Mouse (Mus musculus) bone marrow macrophage, adult 2 months (primary cell): ENCODE results near the gene Ndc1. TPM values are rescaled to one million over a fixed set of nuclear protein-coding genes. Genes with fewer than 3 reads are reported as not detected.
"Not testable (repeated sequence)": the region's sequence is repeated elsewhere in the genome, so short reads cannot be mapped to it uniquely, and the experiment has no call there.

Experiments
- H3K27ac ChIP-seq: 2 replicates; pipeline ENCODE4 v1.5.1; 2012; ENCODE audit warnings: low read depth, low read length; ENCODE audit not compliant: insufficient read depth
- H3K4me1 ChIP-seq: 2 replicates; pipeline ENCODE4 v1.6.1; 2012; ENCODE audit warnings: low read length; ENCODE audit not compliant: control insufficient read depth, insufficient read depth
- H3K4me3 ChIP-seq: 2 replicates; pipeline ENCODE4 v1.5.1; 2012; ENCODE audit warnings: mild to moderate bottlenecking, low read length, moderate library complexity; ENCODE audit not compliant: insufficient read depth
- CTCF ChIP-seq: IDR thresholded peaks from 2 replicates; pipeline ENCODE4 v1.5.1; 2012; ENCODE audit warnings: low read depth, mild to moderate bottlenecking, low read length, moderate library complexity
- POLR2A ChIP-seq: IDR thresholded peaks from 2 replicates; pipeline ENCODE4 v1.6.1; 2012; ENCODE audit warnings: mild to moderate bottlenecking, low read depth, low read length, borderline replicate concordance
- polyA plus RNA-seq: library from polyadenylated mRNA; stranded (reverse); fragments of >200 nt; gene quantifications from 2 replicates; pipeline ENCODE4 v1.2.4, GENCODE M21; 2012; ENCODE audit not compliant: missing spikeins, insufficient read depth, insufficient read length

The Ndc1 gene
- polyA plus RNA-seq, 1 experiment, result 19.2 TPM

DNA sequence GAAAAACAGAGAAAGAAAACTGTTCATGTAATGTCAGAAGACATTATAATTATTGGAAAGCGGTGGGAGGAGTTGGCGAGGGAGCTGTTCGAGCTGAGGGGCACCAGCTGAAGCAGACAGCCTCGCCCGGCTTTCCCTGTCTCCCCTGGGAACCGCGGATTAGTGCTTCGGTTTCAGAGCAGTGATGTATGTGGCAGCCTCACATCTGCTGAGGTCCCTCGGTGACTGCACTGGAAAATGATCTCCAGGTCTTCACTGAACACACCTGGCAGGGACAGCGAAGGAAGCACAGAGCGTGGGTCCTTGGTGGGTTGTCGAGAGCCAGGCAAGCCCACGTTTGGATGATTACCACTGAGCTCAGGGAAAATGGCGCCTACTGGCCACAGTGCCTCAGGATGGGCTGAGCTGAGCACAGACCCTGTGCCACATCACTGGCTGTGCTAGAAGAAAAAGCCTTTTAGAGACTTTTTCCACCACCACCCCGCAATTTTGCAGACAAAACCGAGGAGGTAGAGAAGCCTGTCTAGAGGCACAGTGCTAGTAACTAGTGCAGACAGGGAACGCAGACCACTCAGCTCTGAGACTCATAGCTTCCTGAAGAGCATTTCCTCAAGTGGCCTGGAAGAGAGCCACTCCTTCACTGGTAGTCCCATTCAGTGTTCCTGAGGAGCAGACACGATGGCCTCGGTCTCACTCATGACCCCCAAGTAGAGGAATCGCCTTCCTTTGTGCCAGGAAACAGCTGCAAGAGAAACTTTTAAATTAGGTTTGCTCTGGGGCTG lies 18.9 kb upstream of the Ndc1 start:
- no peak for TF ChIP-seq POLR2A
- TF ChIP-seq CTCF, result no peak
- Histone ChIP-seq H3K4me3 (no peak overlapping the region), H3K4me1 (no peaks in the 10 kb centered on the region), H3K27ac (no peak overlapping the region)

- Histone ChIP-seq H3K4me1 (no peaks in the 10 kb centered on the region), H3K4me3 (no peak overlapping the region), H3K27ac (no peak overlapping the region)
- TF ChIP-seq CTCF (no peak), POLR2A (no peak)
Measured at GRCm38 (mm10) chr4:107349311-107350008, 18.1 kb upstream of the Ndc1 start.

DNA sequence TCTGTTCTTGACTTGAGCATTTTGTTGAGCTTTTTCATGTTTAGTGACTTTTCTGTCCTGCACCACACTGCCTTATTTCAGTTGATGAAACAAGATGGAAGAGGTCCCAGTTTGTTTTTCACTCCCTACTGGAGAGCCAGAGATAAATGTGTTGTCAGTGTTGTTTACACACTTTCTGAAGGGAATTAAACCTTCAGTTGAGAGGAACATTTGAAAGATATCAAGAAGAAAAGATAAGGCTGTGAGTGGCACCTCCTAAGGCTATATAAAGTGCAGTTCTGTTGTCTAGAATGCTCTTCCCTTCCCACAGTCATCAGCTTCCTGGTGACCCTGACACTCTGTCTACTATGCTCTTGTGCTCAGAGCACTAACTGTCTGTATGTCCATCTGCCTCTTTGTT lies 16.2 kb upstream of the Ndc1 start:
- no peak overlapping the region for H3K27ac ChIP-seq
- TF ChIP-seq CTCF, result no peak
- TF ChIP-seq POLR2A, result no peak
- H3K4me1 ChIP-seq, result no peaks in the 10 kb centered on the region

DNA sequence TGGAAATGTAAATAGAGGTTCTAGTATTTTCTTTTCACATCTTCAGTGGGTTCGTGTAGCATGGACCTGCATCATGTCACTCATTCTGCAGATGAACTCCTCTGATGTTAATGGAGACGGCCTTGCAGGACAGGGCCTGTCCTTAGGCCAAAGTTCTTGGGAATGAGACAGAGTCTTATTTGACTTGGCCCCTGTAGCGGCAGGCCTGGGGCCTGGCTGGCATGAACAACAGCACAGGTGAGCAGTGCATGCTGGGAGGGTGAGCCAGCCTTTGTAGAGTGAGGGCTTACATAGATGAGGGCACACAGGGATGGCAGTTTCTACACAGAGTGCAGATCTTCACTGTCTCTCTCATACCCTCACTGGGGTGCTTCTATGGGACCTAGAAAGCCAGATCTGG lies 14.0 kb upstream of the Ndc1 start:
- H3K4me1 ChIP-seq, result no peaks in the 10 kb centered on the region
- TF ChIP-seq POLR2A, result no peak
- no peak for TF ChIP-seq CTCF
- H3K4me3 ChIP-seq, result no peak overlapping the region
- no peak overlapping the region for H3K27ac ChIP-seq

More for the DNA sequence above, 16.2 kb upstream of the Ndc1 start:
- no peak overlapping the region for H3K4me3 ChIP-seq

GRCm38 (mm10) chr4:107354126-107354525 lies 13.5 kb upstream of the Ndc1 start:
- Histone ChIP-seq H3K4me1 (no peaks in the 10 kb centered on the region), H3K27ac (no peak overlapping the region), H3K4me3 (no peak overlapping the region)
- no peak for TF ChIP-seq POLR2A

- H3K4me3 ChIP-seq, result no peak overlapping the region
- TF ChIP-seq CTCF (no peak), POLR2A (no peak)
- no peak overlapping the region for H3K27ac ChIP-seq
- H3K4me1 ChIP-seq, result no peaks in the 10 kb centered on the region
Measured at GRCm38 (mm10) chr4:107354543-107354942, 13.0 kb upstream of the Ndc1 start.

DNA sequence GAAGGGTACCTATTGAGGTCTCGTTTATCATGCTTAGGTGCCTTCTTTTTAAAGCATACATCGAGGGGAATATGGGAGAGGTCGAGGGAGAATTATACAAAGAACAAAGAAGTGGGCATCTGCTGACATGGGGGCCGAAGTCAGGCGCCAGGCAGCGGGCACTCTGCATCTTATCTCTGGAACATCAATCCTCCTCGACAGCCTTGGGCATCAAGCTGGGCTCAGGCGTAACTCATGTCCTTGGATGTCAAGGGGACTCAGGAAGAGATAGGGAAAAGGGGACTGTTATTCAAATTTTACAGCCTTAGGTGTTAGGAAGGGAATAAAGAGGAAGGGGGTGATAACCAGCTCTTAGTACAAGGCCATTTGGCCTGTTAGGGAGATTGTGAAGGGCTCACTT lies 10.4 kb upstream of the Ndc1 start:
- H3K4me3 ChIP-seq, H3K27ac ChIP-seq, H3K4me1 ChIP-seq: not testable (repeated sequence)

GRCm38 (mm10) chr4:107358460-107358859 lies 9.1 kb upstream of the Ndc1 start:
- Histone ChIP-seq H3K4me3 (no peak overlapping the region), H3K4me1 (no peaks in the 10 kb centered on the region), H3K27ac (no peak overlapping the region)
- no peak for TF ChIP-seq POLR2A
- no peak for TF ChIP-seq CTCF

- H3K4me3 ChIP-seq, result no peak overlapping the region
- H3K4me1 ChIP-seq, result peaks cover 6% of the 10 kb centered on the region
- TF ChIP-seq CTCF (no peak), POLR2A (no peak)
- no peak overlapping the region for H3K27ac ChIP-seq
Measured at GRCm38 (mm10) chr4:107360457-107361145, 7.0 kb upstream of the Ndc1 start.

- TF ChIP-seq CTCF (no peak), POLR2A (no peak)
- H3K27ac ChIP-seq, result no peak overlapping the region
- H3K4me1 ChIP-seq, result peaks cover 6% of the 10 kb centered on the region
- H3K4me3 ChIP-seq, result no peak overlapping the region
Measured at GRCm38 (mm10) chr4:107362755-107363154, 4.8 kb upstream of the Ndc1 start.
